Mouse (Mus musculus): ENCODE results near the gene Gm17542. TPM values are rescaled to one million over a fixed set of nuclear protein-coding genes. Genes with fewer than 3 reads are reported as not detected.

Gene Gm17542
- not detected in 4 replicates for total RNA-seq (2023)

DNA sequence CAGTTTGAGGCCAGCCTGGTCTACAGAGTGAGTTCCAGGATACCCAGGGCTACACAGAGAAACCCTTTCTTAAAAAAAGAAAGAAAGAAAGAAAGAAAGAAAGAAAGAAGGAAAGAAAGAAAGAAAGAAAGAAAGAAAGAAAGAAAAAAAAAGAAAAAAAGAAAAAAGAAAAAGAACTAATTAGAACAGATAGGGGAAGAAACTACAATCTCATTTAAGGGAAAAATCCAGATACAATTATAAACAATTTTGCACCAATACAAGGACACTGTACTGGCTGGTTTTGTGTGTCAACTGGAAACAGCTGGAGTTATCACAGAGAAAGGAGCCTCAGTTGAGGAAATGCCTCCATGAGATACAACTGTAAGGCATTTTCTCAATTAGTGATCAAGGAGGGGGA is at the start of gene Gm17542:
Gene Gm17542, minus strand, starts transcription at position 101 of the 400 bp plus-strand sequence.

GRCm38 (mm10) chr10:58675533-58675932 is 42.5 kb downstream of the Gm17542 start, which contains the start of gene Edar:
TSS of gene Edar (minus strand) at chr10:58675654.

Other genes with a start within 250 kb of the Gm17542 start
- gene Ccdc138, start 220.3 kb downstream of the Gm17542 start, total RNA-seq (2023): 3.6 to 5.5 TPM (median 4.1 TPM) in 4 replicates
- not detected in 4 replicates for gene Edar, start 42.6 kb downstream of the Gm17542 start, total RNA-seq (2023)
- not detected in 4 replicates for gene Sh3rf3, start 95.1 kb upstream of the Gm17542 start, total RNA-seq (2023)